Mouse (Mus musculus) B cell, adult 67 days (primary cell): ENCODE measurements around the gene Rsph6a. TPM values are rescaled to one million over a fixed set of nuclear protein-coding genes. Genes with fewer than 3 reads are reported as not detected.

ENCODE experiments used
- total RNA-seq, 2 experiments: library from RNA; stranded (reverse); gene quantifications; 4 replicates each; pipeline ENCODE4 v1.2.4; 2023

The Rsph6a gene
- under 1 TPM in 1 of 2 experiments, not detected in 1; 0.58 TPM for total RNA-seq

DNA sequence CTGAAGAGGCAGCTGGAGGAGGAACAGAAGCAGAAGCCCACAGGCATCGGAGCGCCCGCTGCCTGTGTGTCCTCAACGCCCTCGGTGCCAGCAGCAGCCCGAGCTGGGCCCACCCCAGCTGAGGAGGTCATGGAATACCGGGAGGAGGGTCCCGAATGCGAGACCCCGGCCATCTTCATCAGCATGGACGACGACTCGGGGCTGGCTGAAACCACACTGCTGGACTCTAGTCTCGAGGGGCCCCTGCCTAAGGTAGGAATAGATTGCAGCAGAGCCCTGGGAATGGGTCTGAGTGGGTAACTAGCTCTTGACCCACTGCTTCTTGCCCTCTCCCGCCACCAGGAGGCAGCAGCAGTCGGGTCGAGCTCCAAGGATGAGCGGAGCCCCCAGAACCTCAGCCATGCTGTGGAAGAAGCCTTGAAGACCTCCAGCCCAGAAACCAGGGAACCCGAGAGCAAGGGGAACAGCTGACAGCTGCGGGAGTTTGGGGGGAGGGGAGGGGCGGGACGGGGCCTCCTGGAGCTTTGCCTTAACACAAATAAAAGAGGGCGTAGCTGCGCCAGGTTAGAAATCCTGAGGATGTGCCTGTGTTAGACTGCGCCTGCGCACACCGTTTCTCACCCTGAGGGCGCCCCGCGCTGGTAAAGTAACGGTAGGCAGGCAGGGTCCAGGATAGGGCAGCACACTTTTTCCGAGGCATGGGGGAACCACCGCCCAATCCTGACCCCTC is at the start of gene Rsph6a:
TSS of gene Rsph6a (plus strand) at position 644 of the 730 bp plus-strand sequence.

DNA sequence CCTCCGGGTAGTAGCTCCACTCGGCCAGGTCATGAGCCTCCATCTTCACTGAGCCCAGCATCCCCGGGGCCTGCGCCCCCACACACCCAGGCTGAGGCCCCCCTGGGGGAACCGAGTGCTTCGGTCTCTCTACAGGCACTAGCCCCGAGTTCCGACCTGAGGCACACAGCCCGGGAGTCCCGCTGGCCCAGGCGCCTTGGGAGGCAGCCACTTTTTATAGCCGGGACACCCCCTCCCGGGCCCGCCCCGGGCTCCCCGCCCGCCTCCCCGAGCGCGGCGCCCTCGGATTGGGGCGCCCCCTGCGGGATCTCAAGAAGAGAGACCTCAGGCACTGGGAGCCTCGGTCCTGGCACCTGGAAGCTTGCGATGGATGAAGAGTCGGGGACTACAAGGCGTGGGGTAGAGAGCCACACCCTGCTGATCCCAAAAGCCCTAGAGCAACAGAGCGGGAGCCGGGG is 31.1 kb upstream of the Rsph6a start, which contains the start of gene Foxa3:
TSS of gene Foxa3 (minus strand) at position 182 of the 458 bp plus-strand sequence.

DNA sequence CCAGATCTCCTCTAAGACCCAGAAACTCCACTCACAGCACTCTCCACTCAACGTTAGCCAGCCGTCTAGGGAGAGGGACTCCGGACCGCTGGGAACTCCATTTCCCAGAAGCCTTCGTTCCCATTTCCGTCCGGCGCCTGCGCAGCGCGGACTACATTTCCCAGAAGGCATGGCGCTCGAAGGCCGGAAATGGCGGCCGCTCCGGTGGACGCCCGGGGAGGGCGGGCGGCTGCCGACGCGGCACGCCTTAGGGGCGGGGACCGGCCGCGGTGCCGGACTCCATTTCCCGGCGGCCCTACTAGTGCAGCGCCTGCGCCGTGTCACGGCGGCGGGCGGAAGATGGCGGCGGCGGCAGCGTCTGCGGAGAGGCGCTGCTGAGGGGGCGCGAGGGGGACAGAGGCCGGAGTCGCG is 30.4 kb upstream of the Rsph6a start, which contains the start of gene Sympk:
TSS of gene Sympk (plus strand) at position 282 of the 411 bp plus-strand sequence.

DNA sequence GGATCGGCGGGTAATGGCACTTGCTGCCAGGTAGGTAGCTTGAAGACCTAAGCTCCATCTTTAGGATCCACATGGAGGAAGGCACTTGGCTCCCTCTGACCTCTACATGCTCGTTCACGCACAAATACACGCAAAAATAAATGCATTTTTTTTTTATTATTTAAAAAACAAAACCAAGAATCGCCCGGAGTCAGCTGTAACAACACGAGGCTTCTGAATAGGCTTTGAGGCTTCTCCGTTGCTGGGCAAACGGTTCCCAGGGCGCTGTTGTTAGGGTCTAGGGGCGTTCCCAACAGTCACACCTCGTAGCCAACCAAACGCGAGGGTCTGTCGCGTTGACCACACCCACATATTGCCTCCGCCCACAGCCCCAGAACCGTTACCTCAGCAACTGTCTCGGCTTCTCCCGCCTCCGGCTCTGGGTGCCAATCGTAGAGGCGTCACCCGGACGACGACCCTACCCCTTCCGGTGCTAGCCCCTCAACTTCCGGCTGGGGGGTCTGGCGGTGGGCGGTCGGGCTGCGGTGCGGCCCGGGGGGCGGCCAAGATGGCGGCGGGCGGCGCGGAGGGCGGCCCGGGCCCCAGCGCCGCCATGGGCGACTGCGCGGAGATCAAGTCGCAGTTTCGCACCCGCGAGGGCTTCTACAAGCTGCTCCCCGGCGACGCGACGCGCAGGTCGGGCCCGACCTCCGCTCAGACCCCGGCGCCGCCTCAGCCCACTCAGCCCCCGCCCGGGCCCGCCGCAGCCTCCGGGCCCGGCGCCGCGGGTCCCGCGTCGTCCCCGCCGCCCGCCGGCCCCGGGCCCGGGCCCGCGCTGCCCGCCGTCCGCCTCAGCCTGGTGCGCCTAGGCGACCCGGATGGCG is 21.5 kb downstream of the Rsph6a start, which contains the start of gene Dmwd:
TSS of gene Dmwd (plus strand) at position 505 of the 863 bp plus-strand sequence.

DNA sequence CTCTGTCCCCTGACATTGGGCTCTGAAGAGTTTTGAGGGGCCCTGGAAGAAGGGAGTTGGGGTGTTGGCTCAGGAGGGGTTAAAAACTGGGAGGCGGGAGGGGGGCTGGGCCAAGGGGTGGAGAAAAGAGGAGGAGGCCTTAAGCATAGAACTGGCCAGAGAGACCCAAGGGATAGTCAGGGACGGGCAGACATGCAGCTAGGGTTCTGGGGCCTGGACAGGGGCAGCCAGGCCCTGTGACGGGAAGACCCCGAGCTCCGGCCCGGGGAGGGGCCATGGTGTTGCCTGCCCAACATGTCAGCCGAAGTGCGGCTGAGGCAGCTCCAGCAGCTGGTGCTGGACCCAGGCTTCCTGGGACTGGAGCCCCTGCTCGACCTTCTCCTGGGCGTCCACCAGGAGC is 29.2 kb downstream of the Rsph6a start, which contains the start of gene Dmpk:
TSS of gene Dmpk (plus strand) at position 149 of the 400 bp plus-strand sequence.

DNA sequence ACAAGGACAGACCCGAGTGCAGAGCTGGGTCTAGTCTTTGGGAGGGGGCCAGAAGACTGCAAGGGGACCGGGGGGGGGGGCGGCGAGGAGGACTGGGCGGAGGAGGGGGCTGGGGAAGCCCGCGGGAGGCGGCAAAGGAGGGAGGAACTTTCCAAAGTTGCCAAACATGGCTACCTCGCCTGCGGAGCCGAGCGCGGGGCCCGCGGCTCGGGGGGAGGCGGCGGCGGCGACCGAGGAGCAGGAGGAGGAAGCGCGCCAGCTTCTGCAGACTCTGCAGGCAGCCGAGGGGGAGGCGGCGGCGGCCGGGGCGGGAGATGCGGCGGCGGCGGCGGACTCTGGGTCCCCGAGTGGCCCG is 40.0 kb downstream of the Rsph6a start, which contains the start of gene Six5:
TSS of gene Six5 (plus strand) at position 124 of the 355 bp plus-strand sequence.

DNA sequence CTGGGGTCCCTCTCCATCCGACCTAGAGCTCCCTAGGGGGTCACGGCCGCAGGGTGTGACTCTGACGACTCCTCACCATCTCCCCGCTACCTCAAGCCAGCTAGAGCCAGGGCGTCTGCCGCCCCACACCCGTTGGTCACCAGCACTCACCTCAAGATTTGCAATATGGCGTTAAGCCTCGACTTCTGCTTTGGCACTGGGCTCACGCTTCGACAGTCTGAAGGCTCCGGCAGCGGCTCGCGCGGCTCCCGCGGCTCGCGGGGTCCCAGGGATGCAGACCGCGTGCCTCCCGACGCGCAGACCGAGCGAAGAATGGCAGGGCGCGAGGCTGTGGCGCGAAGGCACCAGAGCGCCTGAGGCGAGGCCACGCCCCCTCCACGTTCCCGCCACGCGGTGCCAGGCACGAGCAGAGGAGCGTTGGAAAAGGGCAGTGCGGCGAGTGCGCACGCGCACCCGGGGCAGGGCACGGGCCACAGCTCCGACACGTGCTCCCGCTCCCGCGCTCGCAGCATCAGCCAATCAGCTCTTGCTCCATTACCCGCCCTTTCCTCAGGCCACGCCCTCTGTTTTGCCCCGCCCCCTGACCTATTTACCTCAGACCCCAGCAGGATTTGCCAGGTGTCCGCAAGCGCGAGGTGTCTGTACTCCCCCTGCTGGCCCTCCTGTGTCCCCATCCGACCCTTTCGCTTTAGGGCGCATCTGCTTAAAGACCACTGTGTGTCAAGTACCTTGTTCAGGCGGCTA is 63.7 kb downstream of the Rsph6a start, which contains the start of gene Gm4969:
TSS of gene Gm4969 (minus strand) at position 341 of the 744 bp plus-strand sequence.

DNA sequence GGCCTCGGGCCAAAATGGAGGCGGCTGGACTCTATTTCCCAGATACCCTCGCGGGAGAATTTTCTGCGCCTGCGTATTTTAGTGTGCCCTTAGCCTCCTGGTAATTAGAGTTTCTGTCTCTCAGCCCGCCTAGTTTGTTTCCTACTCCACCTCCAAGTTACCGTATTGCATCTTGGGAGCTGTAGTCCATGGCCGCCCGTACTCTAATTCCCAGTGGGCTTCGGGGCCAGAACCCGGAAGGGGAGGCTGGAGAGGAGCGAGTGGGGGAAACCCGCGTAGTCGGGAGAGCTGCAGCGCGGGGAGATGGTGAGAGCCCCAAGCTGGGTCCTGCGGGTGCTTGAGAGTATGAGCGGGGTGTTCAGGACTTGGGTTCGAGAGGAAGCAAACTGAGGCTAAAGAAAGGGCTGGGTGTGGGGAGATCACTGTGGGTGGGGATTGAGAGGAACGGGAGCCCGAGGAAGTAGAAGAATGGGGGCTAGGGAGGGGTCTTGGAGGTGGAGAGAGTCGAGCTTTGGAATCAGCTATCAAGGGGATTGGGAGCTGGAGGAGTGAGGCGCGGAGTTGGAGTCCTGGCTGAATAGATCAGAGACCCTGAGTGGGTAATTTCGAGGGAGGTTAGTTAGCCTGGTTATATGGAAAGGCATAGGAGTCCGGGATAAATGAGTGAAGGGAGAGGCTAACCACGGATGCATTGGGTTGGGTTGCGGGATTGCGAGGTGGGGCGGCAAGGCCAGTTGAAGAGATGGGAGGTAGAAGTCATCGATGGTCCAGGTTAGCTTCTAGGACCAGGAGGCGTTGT is 65.3 kb downstream of the Rsph6a start, which contains the start of gene Fbxo46:
TSS of gene Fbxo46 (plus strand) at position 229 of the 799 bp plus-strand sequence.

Other genes starting within 250 kb of the Rsph6a start
- gene Psg17, start 233.1 kb upstream of the Rsph6a start, total RNA-seq = not detected
- gene Mill2, start 214.7 kb upstream of the Rsph6a start, total RNA-seq = not detected
- 10 to 100 TPM; 23.8 TPM for gene Pglyrp1, start 183.4 kb upstream of the Rsph6a start, total RNA-seq
- gene Ccdc61, start 144.3 kb upstream of the Rsph6a start, total RNA-seq = 10 to 100 TPM; 22.8 to 37.2 TPM
- gene Nova2, start 128.8 kb upstream of the Rsph6a start, total RNA-seq = not detected
- gene Nanos2, start 67.3 kb upstream of the Rsph6a start, total RNA-seq = not detected
- 1 to 10 TPM; 1.4 to 1.8 TPM for gene Mypop, start 63.4 kb upstream of the Rsph6a start, total RNA-seq
- 10 to 100 TPM; 32.3 to 33.9 TPM for gene Irf2bp1, start 50.6 kb upstream of the Rsph6a start, total RNA-seq
- gene Foxa3, start 31.2 kb upstream of the Rsph6a start, total RNA-seq = not detected
- gene Sympk, start 30.3 kb upstream of the Rsph6a start, total RNA-seq = 100 to 1,000 TPM; 109 to 118 TPM
- gene Dmwd, start 21.5 kb downstream of the Rsph6a start, total RNA-seq = 10 to 100 TPM; 15.1 to 15.8 TPM
- 10 to 100 TPM; 12.2 to 17.9 TPM for gene Dmpk, start 29.2 kb downstream of the Rsph6a start, total RNA-seq
- gene Six5, start 39.9 kb downstream of the Rsph6a start, total RNA-seq = under 1 TPM; 0.24 to 0.46 TPM
- not detected for gene Gm4969, start 63.7 kb downstream of the Rsph6a start, total RNA-seq
- gene Fbxo46, start 65.2 kb downstream of the Rsph6a start, total RNA-seq = 10 to 100 TPM; 27.1 to 29.2 TPM
- 10 to 100 TPM; 12.3 to 14.1 TPM for gene Qpctl, start 94.6 kb downstream of the Rsph6a start, total RNA-seq
- gene Snrpd2, start 95.0 kb downstream of the Rsph6a start, total RNA-seq = 100 to 1,000 TPM in 1 of 2 experiments, 10 to 100 TPM in 1; 89.6 to 100 TPM
- not detected for gene Gipr, start 111.4 kb downstream of the Rsph6a start, total RNA-seq
- gene Eml2, start 121.7 kb downstream of the Rsph6a start, total RNA-seq = 10 to 100 TPM; 20.6 to 35.2 TPM
- not detected for gene Gpr4, start 157.8 kb downstream of the Rsph6a start, total RNA-seq
- gene Opa3, start 173.6 kb downstream of the Rsph6a start, total RNA-seq = 10 to 100 TPM; 37.9 to 54.7 TPM
- gene Vasp, start 217.1 kb downstream of the Rsph6a start, total RNA-seq = 100 to 1,000 TPM; 403 to 410 TPM
- gene Ppm1n, start 225.4 kb downstream of the Rsph6a start, total RNA-seq = not detected
- gene Rtn2, start 227.9 kb downstream of the Rsph6a start, total RNA-seq = not detected